Mouse (Mus musculus) megakaryocyte, embryonic 14.5 days (primary cell): Measurements from ENCODE around the gene Arhgap18.

Experiments
- FLI1 ChIP-seq: IDR thresholded peaks from 2 replicates; pipeline ENCODE4 v1.6.1; 2012; ENCODE audit warnings: low read length, inconsistent platforms, mixed read lengths
- GATA1 ChIP-seq: IDR thresholded peaks from 3 replicates; pipeline ENCODE4 v1.6.1; 2012; ENCODE audit warnings: mixed read lengths, low read length, inconsistent platforms, borderline replicate concordance

- TF ChIP-seq GATA1 (no peak), FLI1 (no peak)
These were observed 42.2 kb upstream of the Arhgap18 start for GRCm38 (mm10) chr10:26711068-26711467.
